Mouse (Mus musculus) heart, embryonic 12.5 days (tissue): ENCODE measurements at regions not wholly inside any gene's neighbourhood (a gene's known extent, or its start where the extent isn't known, plus 50 kb on each side); places are given as distances from the start of the nearest gene placed in this dataset.

Experiments
- ATAC-seq: fragments of 200-750 bp; cut with Nextera tagmentation; 2 replicates; pipeline ENCODE4 v1.8.0; 2017; ENCODE audit warnings: moderate TSS enrichment, moderate library complexity; ENCODE audit not compliant: insufficient number of reproducible peaks, low FRiP score
- H3K27ac ChIP-seq: fragments of 300-500 bp; sonication (generic); 2 replicates; pipeline ENCODE4 v1.5.1; 2016; ENCODE audit warnings: mild to moderate bottlenecking, moderate library complexity; ENCODE audit not compliant: poor library complexity, severe bottlenecking
- H3K27me3 ChIP-seq: fragments of 300-500 bp; sonication (generic); replicated peaks from 2 replicates; pipeline ENCODE4 v1.6.1; 2016; ENCODE audit warnings: mild to moderate bottlenecking, moderate library complexity
- H3K36me3 ChIP-seq: fragments of 300-500 bp; sonication (generic); 2 replicates; pipeline ENCODE4 v1.6.1; 2016; ENCODE audit warnings: mild to moderate bottlenecking, moderate library complexity
- H3K4me1 ChIP-seq: fragments of 300-500 bp; sonication (generic); replicated peaks from 2 replicates; pipeline ENCODE4 v1.6.1; 2016; ENCODE audit warnings: mild to moderate bottlenecking
- H3K4me2 ChIP-seq: fragments of 300-500 bp; sonication (generic); 2 replicates; pipeline ENCODE4 v1.6.1; 2016; ENCODE audit warnings: mild to moderate bottlenecking, moderate library complexity
- H3K4me3 ChIP-seq: fragments of 300-500 bp; sonication (generic); 2 replicates; pipeline ENCODE4 v1.5.1; 2016; ENCODE audit warnings: mild to moderate bottlenecking
- H3K9ac ChIP-seq: fragments of 300-500 bp; sonication (generic); 2 replicates; pipeline ENCODE4 v1.6.1; 2016; ENCODE audit warnings: mild to moderate bottlenecking, moderate library complexity
- H3K9me3 ChIP-seq: fragments of 300-500 bp; sonication (generic); replicated peaks from 2 replicates; pipeline ENCODE4 v1.6.1; 2016; ENCODE audit warnings: mild to moderate bottlenecking, moderate library complexity
- WGBS: fragments of 180-500 bp; shearing (Covaris S2); methylation state at CpG from one replicate; pipeline ENCODE4 v1.1.7; 2016; 5-methylcytosine and 5-hydroxymethylcytosine counted together

- H3K4me2 ChIP-seq, result no peak overlapping the region
- no peak for ATAC-seq
- no peaks in the 10 kb centered on the region for H3K36me3 ChIP-seq
- no peak overlapping the region for H3K27ac ChIP-seq
- no peak overlapping the region for H3K9ac ChIP-seq
- 0 out of 2 replicates have a peak, but pooled peaks cover 2% of the 10 kb centered on the region for H3K9me3 ChIP-seq
- peaks cover 37% of the 10 kb centered on the region for H3K27me3 ChIP-seq
- no peak overlapping the region for H3K4me3 ChIP-seq
- WGBS, result 65% methylated on average over 4 of the region's 4 CpGs
- H3K4me1 ChIP-seq, result no peaks in the 10 kb centered on the region
These were observed 82.2 kb downstream of the Syf2 start for GRCm38 (mm10) chr4:135012945-135013344.

DNA sequence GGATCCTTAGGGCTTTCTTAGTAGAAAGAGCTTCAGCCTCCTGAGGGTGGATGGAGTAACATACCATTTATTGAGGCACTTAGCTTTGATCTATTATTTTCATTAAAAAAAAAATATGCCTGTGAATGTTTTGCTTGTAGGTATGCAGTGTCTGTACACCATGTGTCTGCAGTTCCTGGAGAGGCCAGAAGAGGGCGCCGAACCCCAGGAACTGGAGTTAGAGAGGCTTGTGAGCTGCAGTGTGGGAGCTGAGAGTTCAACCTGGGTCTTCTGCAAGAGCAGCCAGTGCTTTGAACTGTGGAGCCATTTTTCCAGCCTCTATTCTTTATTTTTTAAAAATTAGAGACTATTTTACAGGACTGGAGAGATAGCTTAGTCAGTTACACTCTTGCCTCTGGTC lies 83.2 kb downstream of the Syf2 start:
- Histone ChIP-seq H3K4me3 (no peak overlapping the region), H3K4me2 (no peak overlapping the region), H3K9ac (no peak overlapping the region), H3K9me3 (0 out of 2 replicates have a peak, but pooled peaks cover 2% of the 10 kb centered on the region), H3K27ac (no peak overlapping the region), H3K36me3 (no peaks in the 10 kb centered on the region), H3K27me3 (peaks cover 38% of the 10 kb centered on the region), H3K4me1 (no peaks in the 10 kb centered on the region)
- 54% methylated on average over 2 of the region's 2 CpGs for WGBS
- ATAC-seq, result no peak

GRCm38 (mm10) chr4:135018018-135018417 lies 87.3 kb downstream of the Syf2 start:
- ATAC-seq, result no peak

GRCm38 (mm10) chr4:135019120-135019519 lies 88.4 kb downstream of the Syf2 start:
- Histone ChIP-seq H3K9me3 (peaks cover 4% of the 10 kb centered on the region), H3K4me2 (no peak overlapping the region), H3K36me3 (no peaks in the 10 kb centered on the region), H3K27ac (no peak overlapping the region), H3K9ac (no peak overlapping the region), H3K27me3 (peaks cover 39% of the 10 kb centered on the region), H3K4me3 (no peak overlapping the region), H3K4me1 (no peaks in the 10 kb centered on the region)
- WGBS, result 52% methylated on average over 2 of the region's 2 CpGs
- no peak for ATAC-seq

More at GRCm38 (mm10) chr4:135018018-135018417, 87.3 kb downstream of the Syf2 start:
- 18% methylated on average over 8 of the region's 8 CpGs for WGBS
- no peak overlapping the region for H3K4me2 ChIP-seq
- no peaks in the 10 kb centered on the region for H3K36me3 ChIP-seq
- peaks cover 36% of the 10 kb centered on the region for H3K27me3 ChIP-seq
- H3K4me1 ChIP-seq, result no peaks in the 10 kb centered on the region
- no peak overlapping the region for H3K9ac ChIP-seq
- no peak overlapping the region for H3K27ac ChIP-seq
- H3K9me3 ChIP-seq, result no peaks in the 10 kb centered on the region; the same call in 1 of the 2 replicates
- H3K4me3 ChIP-seq, result no peak overlapping the region

- Histone ChIP-seq H3K4me3 (no peak overlapping the region), H3K4me1 (no peaks in the 10 kb centered on the region), H3K27ac (no peak overlapping the region), H3K9ac (no peak overlapping the region), H3K36me3 (no peaks in the 10 kb centered on the region), H3K4me2 (no peak overlapping the region), H3K9me3 (peaks cover 4% of the 10 kb centered on the region), H3K27me3 (peaks cover 39% of the 10 kb centered on the region)
- ATAC-seq, result no peak
- 77% methylated on average over 8 of the region's 8 CpGs for WGBS
These were observed 89.7 kb downstream of the Syf2 start for GRCm38 (mm10) chr4:135020262-135020991.

- Histone ChIP-seq H3K9ac (no peak overlapping the region), H3K9me3 (peaks cover 4% of the 10 kb centered on the region), H3K4me3 (no peak overlapping the region), H3K27me3 (peaks cover 47% of the 10 kb centered on the region), H3K4me1 (peaks cover 12% of the 10 kb centered on the region; the same call in 1 of the 2 replicates), H3K27ac (no peak overlapping the region), H3K4me2 (no peak overlapping the region), H3K36me3 (no peaks in the 10 kb centered on the region)
- 89% methylated on average over 5 of the region's 5 CpGs for WGBS
- ATAC-seq, result no peak
These were observed 92.5 kb downstream of the Syf2 start for GRCm38 (mm10) chr4:135023200-135023599.

DNA sequence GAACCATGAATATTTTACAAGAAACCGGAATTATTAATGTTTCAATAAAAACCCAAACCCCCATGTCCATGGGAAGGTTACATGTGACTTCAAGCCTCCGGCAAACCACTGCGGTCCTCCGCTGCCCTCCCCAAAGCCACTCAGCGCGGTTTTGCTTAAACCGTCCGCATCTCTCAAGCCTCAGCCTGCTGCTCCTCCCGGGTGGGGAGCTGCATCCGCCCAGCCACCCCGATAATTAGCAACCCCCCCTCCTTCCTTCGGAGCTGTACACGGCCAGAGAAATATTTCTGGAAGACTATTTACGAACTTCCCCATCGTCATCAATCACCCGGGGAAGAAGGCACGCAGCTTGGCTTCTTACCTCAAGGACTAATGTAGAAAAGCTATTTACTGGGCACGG lies 94.7 kb upstream of the Runx3 start:
- H3K9ac ChIP-seq, result no peak overlapping the region
- ATAC-seq, result no peak
- WGBS, result 79% methylated on average over 18 of the region's 18 CpGs

GRCm38 (mm10) chr4:135027136-135027535 lies 93.3 kb upstream of the Runx3 start:
- H3K9me3 ChIP-seq, result peaks cover 4% of the 10 kb centered on the region
- H3K4me3 ChIP-seq, result no peak overlapping the region
- peaks cover 40% of the 10 kb centered on the region for H3K27me3 ChIP-seq
- ATAC-seq, result no peak
- H3K36me3 ChIP-seq, result no peaks in the 10 kb centered on the region
- 46% methylated on average over 8 of the region's 8 CpGs for WGBS
- H3K27ac ChIP-seq, result no peak overlapping the region
- peaks cover 26% of the 10 kb centered on the region for H3K4me1 ChIP-seq
- H3K9ac ChIP-seq, result no peak overlapping the region
- H3K4me2 ChIP-seq, result no peak overlapping the region

More for the DNA sequence above, 94.7 kb upstream of the Runx3 start:
- peaks cover 40% of the 10 kb centered on the region for H3K27me3 ChIP-seq
- no peak overlapping the region for H3K27ac ChIP-seq
- H3K4me2 ChIP-seq, result no peak overlapping the region
- H3K36me3 ChIP-seq, result no peaks in the 10 kb centered on the region
- no peak overlapping the region for H3K4me3 ChIP-seq
- H3K4me1 ChIP-seq, result peaks cover 15% of the 10 kb centered on the region
- peaks cover 4% of the 10 kb centered on the region for H3K9me3 ChIP-seq

GRCm38 (mm10) chr4:135029723-135030122 lies 90.7 kb upstream of the Runx3 start:
- H3K9me3 ChIP-seq, result no peaks in the 10 kb centered on the region
- WGBS, result 93% methylated on average over 2 of the region's 2 CpGs
- H3K4me1 ChIP-seq, result peaks cover 35% of the 10 kb centered on the region
- no peak overlapping the region for H3K4me2 ChIP-seq
- no peak overlapping the region for H3K4me3 ChIP-seq
- H3K9ac ChIP-seq, result no peak overlapping the region
- no peak overlapping the region for H3K27ac ChIP-seq
- H3K36me3 ChIP-seq, result no peaks in the 10 kb centered on the region
- no peak for ATAC-seq
- peaks cover 32% of the 10 kb centered on the region for H3K27me3 ChIP-seq

DNA sequence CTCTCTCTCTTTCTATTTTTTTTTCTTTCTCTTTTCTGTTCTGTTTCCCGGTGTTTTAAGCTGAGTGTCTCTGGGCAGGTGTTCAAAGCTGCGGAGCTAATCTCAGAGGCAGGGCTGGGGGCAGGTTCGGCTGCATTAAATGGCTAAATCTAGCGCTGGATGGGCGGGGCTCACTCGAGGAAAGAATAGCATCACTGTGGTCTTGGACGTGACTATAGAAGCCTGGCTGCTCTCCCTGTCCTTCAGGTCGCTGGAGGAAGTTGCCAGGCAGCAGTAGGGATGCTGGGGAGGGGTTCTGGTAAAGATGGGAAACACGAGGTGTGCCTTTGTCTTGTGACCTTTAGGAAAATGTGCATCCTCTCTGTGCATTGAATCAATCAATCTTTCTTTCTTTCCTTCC lies 88.0 kb upstream of the Runx3 start:
- Histone ChIP-seq H3K4me2 (no peak overlapping the region), H3K9ac (no peak overlapping the region), H3K9me3 (peaks cover 8% of the 10 kb centered on the region), H3K4me3 (no peak overlapping the region), H3K36me3 (no peaks in the 10 kb centered on the region), H3K27ac (no peak overlapping the region), H3K27me3 (peaks cover 10% of the 10 kb centered on the region), H3K4me1 (peaks cover 31% of the 10 kb centered on the region)
- ATAC-seq, result no peak
- 33% methylated on average over 9 of the region's 9 CpGs for WGBS

DNA sequence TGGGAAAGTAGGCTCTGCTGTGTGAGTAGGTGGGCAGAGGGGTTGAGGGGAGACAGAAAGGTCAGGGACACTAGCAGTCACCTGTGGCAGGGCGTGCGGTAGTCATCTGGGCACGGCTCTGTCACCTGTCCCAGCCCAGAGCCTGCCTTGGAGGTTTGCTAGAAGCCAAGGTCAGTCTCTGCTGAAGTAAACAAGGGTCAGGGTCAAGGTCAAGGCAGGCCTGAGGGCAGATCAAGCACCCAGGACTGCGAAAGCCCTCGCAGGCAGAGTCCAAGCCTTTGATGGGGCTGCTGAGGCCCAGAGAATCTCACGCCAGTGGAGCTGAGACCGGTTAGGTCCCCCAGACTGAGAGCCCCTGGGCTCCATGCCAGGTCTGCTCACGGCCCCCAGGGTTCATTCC lies 87.2 kb upstream of the Runx3 start:
- no peak for ATAC-seq
- Histone ChIP-seq H3K27ac (no peak overlapping the region), H3K4me1 (peaks cover 24% of the 10 kb centered on the region), H3K9me3 (peaks cover 8% of the 10 kb centered on the region), H3K4me3 (no peak overlapping the region), H3K27me3 (peaks cover 3% of the 10 kb centered on the region), H3K4me2 (no peak overlapping the region), H3K36me3 (no peaks in the 10 kb centered on the region), H3K9ac (no peak overlapping the region)
- WGBS, result 75% methylated on average over 8 of the region's 8 CpGs

GRCm38 (mm10) chr4:135034406-135034805 lies 86.0 kb upstream of the Runx3 start:
- H3K4me1 ChIP-seq, result peaks cover 24% of the 10 kb centered on the region

More at GRCm38 (mm10) chr4:135034406-135034805, 86.0 kb upstream of the Runx3 start:
- H3K36me3 ChIP-seq, result no peaks in the 10 kb centered on the region
- H3K4me2 ChIP-seq, result no peak overlapping the region
- 36% methylated on average over 7 of the region's 7 CpGs for WGBS
- H3K9ac ChIP-seq, result no peak overlapping the region
- H3K27ac ChIP-seq, result no peak overlapping the region
- H3K27me3 ChIP-seq, result peaks cover under 1% of the 10 kb centered on the region
- peaks cover 8% of the 10 kb centered on the region for H3K9me3 ChIP-seq
- ATAC-seq, result no peak
- H3K4me3 ChIP-seq, result no peak overlapping the region
